Mouse (Mus musculus) spleen, adult 2 months (tissue): Measurements from ENCODE around the gene Pkn3.

ENCODE experiments used
- CTCF ChIP-seq: fragments of 200-500 bp; IDR thresholded peaks from 2 replicates; pipeline ENCODE4 v1.5.1; 2011; ENCODE audit warnings: mild to moderate bottlenecking, inconsistent platforms; ENCODE audit not compliant: insufficient read depth, insufficient read length, insufficient replicate concordance; ENCODE audit errors: extremely low read depth
- POLR2A ChIP-seq: fragments of 200-500 bp; IDR thresholded peaks from 2 replicates; pipeline ENCODE4 v1.6.1; 2011; ENCODE audit warnings: low read depth, low read length, inconsistent platforms

DNA sequence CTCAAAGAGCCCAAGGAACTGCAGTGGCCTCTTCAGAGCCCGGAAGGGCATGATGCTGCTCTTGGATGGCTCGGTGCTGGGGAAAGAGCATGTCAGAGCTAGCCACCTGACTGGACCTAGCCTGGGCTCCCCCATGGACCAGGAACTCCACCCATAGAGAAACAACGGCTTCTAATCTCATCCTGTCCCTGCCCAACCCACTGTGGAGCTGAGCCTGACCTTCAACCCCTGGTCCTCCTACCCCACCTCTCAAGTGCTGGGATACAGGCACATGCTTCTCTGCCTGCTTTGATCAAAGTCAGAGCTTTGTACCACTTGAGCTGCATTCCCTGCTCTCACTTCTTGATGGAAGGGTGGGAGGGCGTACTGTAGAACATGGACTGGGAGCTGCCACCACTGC lies 30.8 kb downstream of the Pkn3 start:
- TF ChIP-seq CTCF (no peak), POLR2A (no peak)
